Mouse (Mus musculus) forebrain, embryonic 11.5 days (tissue): ENCODE data around the gene Cyp4x1. TPM values are rescaled to one million over a fixed set of nuclear protein-coding genes. Genes with fewer than 3 reads are reported as not detected.
A peak's percentile ranks its signal among the peaks of the same experiment; 100 is the strongest.
"Not testable (repeated sequence)": the region's sequence is repeated elsewhere in the genome, so short reads cannot be mapped to it uniquely, and the experiment has no call there.

ENCODE experiments used
- ATAC-seq: fragments of 200-750 bp; cut with Nextera tagmentation; replicated peaks from 2 replicates; pipeline ENCODE4 v1.8.0; 2017; ENCODE audit warnings: moderate TSS enrichment; ENCODE audit not compliant: low FRiP score
- DNase-seq: peaks from one replicate; pipeline ENCODE4 v3.0.0-alpha.2; 2017; ENCODE audit warnings: low spot score
- H3K27ac ChIP-seq: fragments of 300-500 bp; sonication (generic); 2 replicates; pipeline ENCODE4 v1.5.1; 2014; ENCODE audit warnings: low read depth, low read length
- H3K27me3 ChIP-seq: fragments of 300-500 bp; sonication (generic); 2 replicates; pipeline ENCODE4 v1.6.1; 2014; ENCODE audit warnings: mild to moderate bottlenecking, low read length, mixed read lengths; ENCODE audit not compliant: control insufficient read depth, insufficient read depth
- H3K36me3 ChIP-seq: fragments of 300-500 bp; sonication (generic); 2 replicates; pipeline ENCODE4 v1.6.1; 2014; ENCODE audit warnings: mild to moderate bottlenecking, low read length, moderate library complexity, mixed read lengths; ENCODE audit not compliant: control insufficient read depth, insufficient read depth
- H3K4me1 ChIP-seq: fragments of 300-500 bp; sonication (generic); replicated peaks from 2 replicates; pipeline ENCODE4 v1.6.1; 2014; ENCODE audit warnings: low read length, mixed read lengths; ENCODE audit not compliant: control insufficient read depth, insufficient read depth
- H3K4me2 ChIP-seq: fragments of 300-500 bp; sonication (generic); 2 replicates; pipeline ENCODE4 v1.6.1; 2014; ENCODE audit warnings: low read depth, mild to moderate bottlenecking, low read length, moderate library complexity, mixed read lengths; ENCODE audit not compliant: severe bottlenecking
- H3K4me3 ChIP-seq: fragments of 300-500 bp; sonication (generic); 2 replicates; pipeline ENCODE4 v1.5.1; 2014; ENCODE audit warnings: low read depth, low read length
- H3K9ac ChIP-seq: fragments of 300-500 bp; sonication (generic); 2 replicates; pipeline ENCODE4 v1.6.1; 2014; ENCODE audit warnings: low read length
- H3K9me3 ChIP-seq: fragments of 300-500 bp; sonication (generic); 2 replicates; pipeline ENCODE4 v1.6.1; 2016; ENCODE audit warnings: low read length, mixed read lengths; ENCODE audit not compliant: control insufficient read depth
- WGBS: fragments of 180-500 bp; shearing (Covaris S2); extraction: QIAGEN DNeasy Blood & Tissue Kit; methylation state at CpG from one replicate; pipeline ENCODE4 v1.1.7; 2014; 5-methylcytosine and 5-hydroxymethylcytosine counted together
- polyA plus RNA-seq: library from polyadenylated mRNA; unstranded; fragments of >200 nt; fragmentation: Nextera tagmentation; extraction: Ambion mirVana; gene quantifications from 2 replicates; pipeline ENCODE4 v1.2.1, GENCODE M21; 2014

Gene Cyp4x1
- 0.31 and 0.47 TPM in 2 replicates for polyA plus RNA-seq

- Histone ChIP-seq H3K4me1 (peaks cover 6% of the 10 kb centered on the region; the same call in 1 of the 2 replicates), H3K4me3 (peak within 1 kb of the TSS; percentile 42), H3K27ac (no peak within 1 kb of the TSS), H3K9me3 (no peaks in the 10 kb centered on the region), H3K36me3 (no peaks in the 10 kb centered on the region), H3K4me2 (peak within 1 kb of the TSS; percentile 87), H3K9ac (peak within 1 kb of the TSS; percentile 51), H3K27me3 (peaks cover 7% of the 10 kb centered on the region)
- DNase-seq = peak; percentile 67
- ATAC-seq = peak; percentile 77
- 2% methylated on average over 29 of the region's 29 CpGs for WGBS
These were observed at the start of gene Cyp4x1 for GRCm38 (mm10) chr4:115133621-115134295. TSS of gene Cyp4x1 (minus strand) at chr4:115134281.

- ATAC-seq, H3K4me1 ChIP-seq, H3K9ac ChIP-seq, H3K4me2 ChIP-seq, H3K36me3 ChIP-seq, H3K27ac ChIP-seq, H3K4me3 ChIP-seq, DNase-seq, H3K9me3 ChIP-seq, H3K27me3 ChIP-seq: not testable (repeated sequence)
These were observed 42.1 kb upstream of the Cyp4x1 start for GRCm38 (mm10) chr4:115176201-115176600.

- WGBS = 68% methylated on average over 1 of the region's 1 CpGs
- Histone ChIP-seq H3K36me3 (no peaks in the 10 kb centered on the region), H3K27ac (no peak overlapping the region), H3K9ac (no peak overlapping the region), H3K4me2 (no peak overlapping the region), H3K4me1 (no peaks in the 10 kb centered on the region), H3K4me3 (no peak overlapping the region), H3K27me3 (no peaks in the 10 kb centered on the region), H3K9me3 (no peaks in the 10 kb centered on the region)
- ATAC-seq (no peak), DNase-seq (no peak)
These were observed 40.7 kb upstream of the Cyp4x1 start for GRCm38 (mm10) chr4:115174694-115175353.

- not testable (repeated sequence) for H3K4me3 ChIP-seq, ATAC-seq, H3K9me3 ChIP-seq, H3K27me3 ChIP-seq, H3K27ac ChIP-seq, H3K9ac ChIP-seq, H3K36me3 ChIP-seq, H3K4me1 ChIP-seq, DNase-seq, H3K4me2 ChIP-seq
- 82% methylated on average over 3 of the region's 3 CpGs for WGBS
These were observed 24.9 kb upstream of the Cyp4x1 start for GRCm38 (mm10) chr4:115158963-115159362.

GRCm38 (mm10) chr4:115154723-115155122 is 20.6 kb upstream of the Cyp4x1 start:
- no peak overlapping the region for H3K4me2 ChIP-seq
- no peaks in the 10 kb centered on the region for H3K4me1 ChIP-seq
- no peak for ATAC-seq
- H3K9me3 ChIP-seq = no peaks in the 10 kb centered on the region
- 92% methylated on average over 2 of the region's 2 CpGs for WGBS
- no peak overlapping the region for H3K9ac ChIP-seq
- no peak overlapping the region for H3K4me3 ChIP-seq
- DNase-seq = no peak
- no peak overlapping the region for H3K27ac ChIP-seq
- no peaks in the 10 kb centered on the region for H3K36me3 ChIP-seq
- H3K27me3 ChIP-seq = no peaks in the 10 kb centered on the region

- Histone ChIP-seq H3K4me3 (peak overlapping the region; percentile 42), H3K27me3 (peaks cover 7% of the 10 kb centered on the region), H3K9ac (peak overlapping the region; percentile 51; the same call in 1 of the 2 replicates), H3K4me2 (peak overlapping the region; percentile 87), H3K9me3 (no peaks in the 10 kb centered on the region), H3K27ac (no peak overlapping the region), H3K36me3 (no peaks in the 10 kb centered on the region), H3K4me1 (peaks cover 6% of the 10 kb centered on the region; the same call in 1 of the 2 replicates)
- WGBS = 13% methylated on average over 7 of the region's 7 CpGs
- DNase-seq = no peak
- no peak for ATAC-seq
These were observed 182 bp upstream of the Cyp4x1 start for GRCm38 (mm10) chr4:115134296-115134630.

GRCm38 (mm10) chr4:115133085-115133484 is 996 bp downstream of the Cyp4x1 start:
- H3K9me3 ChIP-seq = no peaks in the 10 kb centered on the region
- peak overlapping the region; percentile 87; the same call in 1 of the 2 replicates for H3K4me2 ChIP-seq
- H3K27ac ChIP-seq = no peak overlapping the region
- WGBS = 5% methylated on average over 5 of the region's 5 CpGs
- no peak for ATAC-seq
- peaks cover 6% of the 10 kb centered on the region; the same call in 1 of the 2 replicates for H3K4me1 ChIP-seq
- H3K4me3 ChIP-seq = peak overlapping the region; percentile 42; the same call in 1 of the 2 replicates
- no peak for DNase-seq
- H3K9ac ChIP-seq = no peak overlapping the region
- no peaks in the 10 kb centered on the region for H3K36me3 ChIP-seq
- H3K27me3 ChIP-seq = peaks cover 7% of the 10 kb centered on the region

- no peak overlapping the region for H3K9ac ChIP-seq
- H3K27me3 ChIP-seq = no peaks in the 10 kb centered on the region
- H3K9me3 ChIP-seq = no peaks in the 10 kb centered on the region
- DNase-seq = no peak
- H3K4me2 ChIP-seq = no peak overlapping the region
- H3K36me3 ChIP-seq = no peaks in the 10 kb centered on the region
- no peaks in the 10 kb centered on the region for H3K4me1 ChIP-seq
- ATAC-seq = no peak
- H3K4me3 ChIP-seq = no peak overlapping the region
- no peak overlapping the region for H3K27ac ChIP-seq
These were observed 9.4 kb downstream of the Cyp4x1 start for GRCm38 (mm10) chr4:115124713-115125112.

GRCm38 (mm10) chr4:115123507-115123906 is 10.6 kb downstream of the Cyp4x1 start:
- Histone ChIP-seq H3K27ac (no peak overlapping the region), H3K4me2 (no peak overlapping the region), H3K4me3 (no peak overlapping the region), H3K36me3 (no peaks in the 10 kb centered on the region), H3K9me3 (no peaks in the 10 kb centered on the region), H3K9ac (no peak overlapping the region), H3K4me1 (no peaks in the 10 kb centered on the region), H3K27me3 (no peaks in the 10 kb centered on the region)
- ATAC-seq = no peak
- WGBS = 74% methylated on average over 2 of the region's 2 CpGs
- DNase-seq = no peak
